Mouse (Mus musculus) embryo, embryonic 11.5 days (tissue): ENCODE measurements around the gene Cgas.

ENCODE experiments used
- DNase-seq: peaks from one replicate; pipeline ENCODE4 v3.0.0-alpha.2; 2012; ENCODE audit warnings: low read depth, low spot score

Cgas gene

GRCm38 (mm10) chr9:78385893-78386292 lies 57.1 kb downstream of the Cgas start:
- no peak for DNase-seq
